Comparison of ENCODE assay signal across 10 mouse cellular contexts in the genomic region with DNA sequence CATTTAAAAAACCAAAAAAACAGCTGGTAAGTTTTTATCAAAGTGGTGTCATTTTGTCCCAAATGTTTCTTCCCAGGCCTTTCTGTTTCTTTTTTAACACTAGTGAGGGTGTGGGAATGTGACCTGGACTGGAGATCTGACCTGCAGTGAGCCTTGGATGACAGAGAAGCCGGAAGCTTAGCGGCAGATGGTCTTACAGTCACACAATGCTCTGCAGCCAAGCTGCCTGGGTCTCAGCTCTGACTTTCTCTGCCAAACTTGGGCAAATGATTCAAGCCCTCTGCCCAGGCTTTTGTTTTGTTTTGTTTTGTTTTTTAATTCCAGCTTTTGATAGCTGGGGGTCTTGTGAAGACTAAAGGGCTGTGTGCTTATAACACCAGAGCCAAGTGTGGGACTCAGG. TPM values are rescaled to one million over a fixed set of nuclear protein-coding genes. Genes with fewer than 3 reads are reported as not detected.
DNase-seq lines count a peak whose midpoint lies in the region; ATAC-seq and TF ChIP-seq lines count a peak whose summit lies in the region.
"Had no signal": no experiment of that assay in that cellular context is flagged by ENCODE, and none has a peak within 500 bp of the region (broad histone marks: within the 10 kb centered on the region; RNA-seq: fewer than 3 reads in every experiment).

No protein-coding gene starts in this region.

- 0 out of 2 replicates have a peak overlapping the region, but pooled peaks have one; percentile 22 for H3K27ac ChIP-seq in heart, embryonic 11.5 days (ENCODE audit: low read depth, low read length)
- H3K27ac ChIP-seq in embryonic facial prominence, embryonic 12.5 days, result no peak overlapping the region
- 0 out of 2 replicates have a peak overlapping the region, but pooled peaks have one; percentile 29 for H3K27ac ChIP-seq in liver, postnatal 0 days (ENCODE audit: low read depth)

- peaks cover 15% of the 10 kb centered on the region for H3K36me3 ChIP-seq in heart, embryonic 11.5 days (ENCODE audit: control insufficient read depth, insufficient read depth, low read length)
- peaks cover 38% of the 10 kb centered on the region for H3K36me3 ChIP-seq in embryonic facial prominence, embryonic 12.5 days
- H3K36me3 ChIP-seq in liver, postnatal 0 days (replicated peaks; ENCODE audit: insufficient read depth, low read length), result peaks cover 26% of the 10 kb centered on the region

- WGBS in heart, embryonic 11.5 days (ENCODE audit: insufficient replicate concordance), result 82% methylated on average over 2 of the region's 2 CpGs
- 68% methylated on average over 2 of the region's 2 CpGs for WGBS in embryonic facial prominence, embryonic 12.5 days
- WGBS in liver, postnatal 0 days (ENCODE audit: insufficient replicate concordance), result 84% methylated on average over 2 of the region's 2 CpGs

- no peak for DNase-seq in heart, adult 8-10 months (ENCODE audit: low spot score)
- peak; percentile 63 for DNase-seq in cerebellum, adult 11 months
- DNase-seq in liver, postnatal 0 days, result no peak
- DNase-seq in adipocyte (ENCODE audit: low spot score), result no peak
- no peak for DNase-seq in thymus, postnatal 10 days (ENCODE audit: low spot score in 2 of 2)

- no peak for ATAC-seq in heart, embryonic 11.5 days (replicated peaks; ENCODE audit: insufficient number of reproducible peaks, low FRiP score, low TSS enrichment)
- ATAC-seq in embryonic facial prominence, embryonic 12.5 days (ENCODE audit: insufficient number of reproducible peaks, insufficient read depth, low FRiP score, low TSS enrichment), result no peak
- no peak for ATAC-seq in liver, postnatal 0 days
- no peak for ATAC-seq in CD4-positive, CD25-positive, alpha-beta regulatory T cell, adult 4 months
- ATAC-seq: intestine, embryonic 16.5 days had no signal

- no peak overlapping the region for H3K4me2 ChIP-seq in heart, embryonic 11.5 days
- H3K4me2 ChIP-seq in embryonic facial prominence, embryonic 12.5 days (replicated peaks), result 0 out of 2 replicates have a peak overlapping the region, but pooled peaks have one; percentile 15
- H3K4me2 ChIP-seq in liver, postnatal 0 days (ENCODE audit: low read depth, low read length), result no peak overlapping the region

- no peak for TF ChIP-seq EP300 in liver, postnatal 0 days (IDR thresholded peaks at IDR 0.05; ENCODE audit: low read depth)

- H3K4me1 ChIP-seq in heart, embryonic 11.5 days (ENCODE audit: control insufficient read depth, insufficient read depth, low read length), result peaks cover 8% of the 10 kb centered on the region
- H3K4me1 ChIP-seq in embryonic facial prominence, embryonic 12.5 days, result 0 out of 2 replicates have a peak, but pooled peaks cover 2% of the 10 kb centered on the region
- peaks cover 13% of the 10 kb centered on the region for H3K4me1 ChIP-seq in liver, postnatal 0 days (ENCODE audit: insufficient read depth)

- TF ChIP-seq CTCF in liver, postnatal 0 days (IDR thresholded peaks at IDR 0.05; ENCODE audit: low read depth), result no peak

- H3K9me3 ChIP-seq in heart, embryonic 11.5 days (replicated peaks; ENCODE audit: control insufficient read depth, low read length), result no peaks in the 10 kb centered on the region
- H3K9me3 ChIP-seq in embryonic facial prominence, embryonic 12.5 days, result no peaks in the 10 kb centered on the region
- no peaks in the 10 kb centered on the region for H3K9me3 ChIP-seq in liver, postnatal 0 days (ENCODE audit: low read length)

- H3K9ac ChIP-seq in heart, embryonic 11.5 days (ENCODE audit: low read depth, low read length), result no peak overlapping the region
- no peak overlapping the region for H3K9ac ChIP-seq in embryonic facial prominence, embryonic 12.5 days
- no peak overlapping the region for H3K9ac ChIP-seq in liver, postnatal 0 days (replicated peaks)

- no peaks in the 10 kb centered on the region for H3K27me3 ChIP-seq in heart, embryonic 11.5 days (ENCODE audit: control insufficient read depth, insufficient read depth, low read length)
- no peaks in the 10 kb centered on the region for H3K27me3 ChIP-seq in embryonic facial prominence, embryonic 12.5 days
- no peaks in the 10 kb centered on the region for H3K27me3 ChIP-seq in liver, postnatal 0 days (ENCODE audit: insufficient read depth, low read length)

- no peak overlapping the region for H3K4me3 ChIP-seq in heart, embryonic 11.5 days (ENCODE audit: low read depth, low read length)
- no peak overlapping the region for H3K4me3 ChIP-seq in embryonic facial prominence, embryonic 12.5 days
- no peak overlapping the region for H3K4me3 ChIP-seq in liver, postnatal 0 days (ENCODE audit: low read depth, low read length)
- H3K4me3 ChIP-seq: erythroblast, embryonic 14.5 days had no signal

RNA-seq across cellular contexts. Expression of gene Klhl23, which starts 4.6 kb away (rescaled TPM):
- 53.7 and 62.6 TPM in 2 replicates for polyA plus RNA-seq in heart, embryonic 11.5 days (2014; fragmentation: Nextera tagmentation; extraction: Ambion mirVana)
- total RNA-seq in heart, adult 8-10 months (2022), result 10 to 100 TPM; 27.3 to 34.6 (median 33.3) TPM
- polyA plus RNA-seq in embryonic facial prominence, embryonic 12.5 days (2016; fragmentation: Nextera tagmentation; extraction: Ambion mirVana), result 35.4 and 36.1 TPM in 2 replicates
- 3.9 and 5.6 TPM in 2 replicates for polyA plus RNA-seq in liver, postnatal 0 days (2015; fragmentation: Nextera tagmentation; extraction: Ambion mirVana)
- under 1 TPM in 1 of 2 experiments, not detected in 1; 0.20 TPM for polyA plus RNA-seq in CD4-positive, CD25-positive, alpha-beta regulatory T cell, adult 4 months (2017; shearing (Covaris generic))

RNA-seq across cellular contexts. Expression of gene Ssb, which starts 35.0 kb away (rescaled TPM):
- polyA plus RNA-seq in heart, embryonic 11.5 days (2014; fragmentation: Nextera tagmentation; extraction: Ambion mirVana), result 229 and 233 TPM in 2 replicates
- total RNA-seq in heart, adult 8-10 months (2022), result 10 to 100 TPM; 58.2 to 78.0 (median 62.0) TPM
- polyA plus RNA-seq in embryonic facial prominence, embryonic 12.5 days (2016; fragmentation: Nextera tagmentation; extraction: Ambion mirVana), result 339 and 371 TPM in 2 replicates
- polyA plus RNA-seq in liver, postnatal 0 days (2015; fragmentation: Nextera tagmentation; extraction: Ambion mirVana), result 112 and 128 TPM in 2 replicates
- 100 to 1,000 TPM; 232 to 274 TPM for polyA plus RNA-seq in CD4-positive, CD25-positive, alpha-beta regulatory T cell, adult 4 months (2017; shearing (Covaris generic))

RNA-seq across cellular contexts. Expression of gene Phospho2, which starts 37.0 kb away (rescaled TPM):
- polyA plus RNA-seq in heart, embryonic 11.5 days (2014; fragmentation: Nextera tagmentation; extraction: Ambion mirVana), result 23.4 and 23.7 TPM in 2 replicates
- total RNA-seq in heart, adult 8-10 months (2022), result 10 to 100 TPM; 24.6 to 31.0 (median 25.9) TPM
- polyA plus RNA-seq in embryonic facial prominence, embryonic 12.5 days (2016; fragmentation: Nextera tagmentation; extraction: Ambion mirVana), result 25.0 and 27.9 TPM in 2 replicates
- polyA plus RNA-seq in liver, postnatal 0 days (2015; fragmentation: Nextera tagmentation; extraction: Ambion mirVana), result 13.0 and 13.5 TPM in 2 replicates
- polyA plus RNA-seq in CD4-positive, CD25-positive, alpha-beta regulatory T cell, adult 4 months (2017; shearing (Covaris generic)), result 10 to 100 TPM; 44.9 to 47.3 TPM

RNA-seq across cellular contexts. Expression of gene Ccdc173, which starts 37.0 kb away (rescaled TPM):
- polyA plus RNA-seq in heart, embryonic 11.5 days (2014; fragmentation: Nextera tagmentation; extraction: Ambion mirVana), result 1.0 and 2.0 TPM in 2 replicates
- total RNA-seq in heart, adult 8-10 months (2022), result under 1 TPM; 0.29 to 1.00 (median 0.65) TPM
- 2.2 TPM in 2 replicates for polyA plus RNA-seq in embryonic facial prominence, embryonic 12.5 days (2016; fragmentation: Nextera tagmentation; extraction: Ambion mirVana)
- polyA plus RNA-seq in liver, postnatal 0 days (2015; fragmentation: Nextera tagmentation; extraction: Ambion mirVana), result 0.29 and 0.30 TPM in 2 replicates
- 1 to 10 TPM; 4.2 to 5.7 TPM for polyA plus RNA-seq in CD4-positive, CD25-positive, alpha-beta regulatory T cell, adult 4 months (2017; shearing (Covaris generic))
- polyA plus RNA-seq: erythroblast, embryonic 14.5 days had no signal

RNA-seq across cellular contexts. Expression of gene Mettl5, which starts 59.0 kb away (rescaled TPM):
- polyA plus RNA-seq in heart, embryonic 11.5 days (2014; fragmentation: Nextera tagmentation; extraction: Ambion mirVana), result 34.7 and 36.4 TPM in 2 replicates
- 10 to 100 TPM; 21.0 to 24.4 (median 22.6) TPM for total RNA-seq in heart, adult 8-10 months (2022)
- 36.6 and 39.7 TPM in 2 replicates for polyA plus RNA-seq in embryonic facial prominence, embryonic 12.5 days (2016; fragmentation: Nextera tagmentation; extraction: Ambion mirVana)
- 27.8 and 28.7 TPM in 2 replicates for polyA plus RNA-seq in liver, postnatal 0 days (2015; fragmentation: Nextera tagmentation; extraction: Ambion mirVana)
- polyA plus RNA-seq in CD4-positive, CD25-positive, alpha-beta regulatory T cell, adult 4 months (2017; shearing (Covaris generic)), result 10 to 100 TPM; 73.1 to 75.3 TPM
